Mouse (Mus musculus) neural tube, embryonic 12.5 days (tissue): Measurements from ENCODE around the gene Gm3558. TPM values are rescaled to one million over a fixed set of nuclear protein-coding genes. Genes with fewer than 3 reads are reported as not detected.
"Not testable (repeated sequence)": the region's sequence is repeated elsewhere in the genome, so short reads cannot be mapped to it uniquely, and the experiment has no call there.

Source experiments
- ATAC-seq: fragments of 200-750 bp; cut with Nextera tagmentation; 2 replicates; pipeline ENCODE4 v1.8.0; 2017; ENCODE audit warnings: low read depth, mild to moderate bottlenecking, moderate TSS enrichment, moderate library complexity; ENCODE audit not compliant: low FRiP score
- H3K27ac ChIP-seq: fragments of 300-500 bp; sonication (generic); 2 replicates; pipeline ENCODE4 v1.5.1; 2016
- H3K27me3 ChIP-seq: fragments of 300-500 bp; sonication (generic); replicated peaks from 2 replicates; pipeline ENCODE4 v1.6.1; 2016; ENCODE audit warnings: mild to moderate bottlenecking
- H3K36me3 ChIP-seq: fragments of 300-500 bp; sonication (generic); 2 replicates; pipeline ENCODE4 v1.6.1; 2016; ENCODE audit warnings: mild to moderate bottlenecking
- H3K4me1 ChIP-seq: fragments of 300-500 bp; sonication (generic); 2 replicates; pipeline ENCODE4 v1.6.1; 2016
- H3K4me2 ChIP-seq: fragments of 300-500 bp; sonication (generic); replicated peaks from 2 replicates; pipeline ENCODE4 v1.6.1; 2016; ENCODE audit warnings: mild to moderate bottlenecking
- H3K4me3 ChIP-seq: fragments of 300-500 bp; sonication (generic); 2 replicates; pipeline ENCODE4 v1.5.1; 2016
- H3K9ac ChIP-seq: fragments of 300-500 bp; sonication (generic); 2 replicates; pipeline ENCODE4 v1.6.1; 2016; ENCODE audit warnings: mild to moderate bottlenecking
- H3K9me3 ChIP-seq: fragments of 300-500 bp; sonication (generic); 2 replicates; pipeline ENCODE4 v1.6.1; 2016; ENCODE audit warnings: mild to moderate bottlenecking
- WGBS: fragments of 180-500 bp; shearing (Covaris S2); methylation state at CpG from one replicate; pipeline ENCODE4 v1.1.7; 2016; 5-methylcytosine and 5-hydroxymethylcytosine counted together
- polyA plus RNA-seq: library from polyadenylated mRNA; unstranded; fragments of >200 nt; fragmentation: Nextera tagmentation; extraction: Ambion mirVana; gene quantifications from 2 replicates; pipeline ENCODE4 v1.2.1, GENCODE M21; 2016

The Gm3558 gene
- 1.9 and 2.7 TPM in 2 replicates for polyA plus RNA-seq

- not testable (repeated sequence) for H3K36me3 ChIP-seq, H3K9me3 ChIP-seq, H3K4me1 ChIP-seq, H3K27ac ChIP-seq, ATAC-seq, H3K27me3 ChIP-seq
- 0 out of 2 replicates have a peak within 1 kb of the TSS, but pooled peaks have one; percentile 21 for H3K9ac ChIP-seq
- H3K4me3 ChIP-seq = peak within 1 kb of the TSS; percentile 45
- peak within 1 kb of the TSS; percentile 66 for H3K4me2 ChIP-seq
- 0% methylated on average over 1 of the region's 34 CpGs for WGBS
Observed at GRCm38 (mm10) chr14:7568382-7568781, at the start of gene Gm3558. Gene Gm3558, minus strand, starts transcription at chr14:7568566.

- H3K9ac ChIP-seq, H3K36me3 ChIP-seq, H3K4me1 ChIP-seq, H3K9me3 ChIP-seq, H3K27me3 ChIP-seq, H3K27ac ChIP-seq, H3K4me2 ChIP-seq, H3K4me3 ChIP-seq, ATAC-seq: not testable (repeated sequence)
- no CpG with 5 or more reads among the region's 2 CpGs for WGBS
Observed at GRCm38 (mm10) chr14:7595492-7595891, 27.1 kb upstream of the Gm3558 start, which contains the start of gene Gm10338. Gene Gm10338, minus strand, starts transcription at chr14:7595592.

GRCm38 (mm10) chr14:7567890-7568289 lies 476 bp downstream of the Gm3558 start:
- ATAC-seq, H3K36me3 ChIP-seq, H3K27me3 ChIP-seq, H3K9me3 ChIP-seq, H3K27ac ChIP-seq, H3K4me1 ChIP-seq: not testable (repeated sequence)
- H3K9ac ChIP-seq = 0 out of 2 replicates have a peak overlapping the region, but pooled peaks have one; percentile 21
- H3K4me3 ChIP-seq = peak overlapping the region; percentile 45
- H3K4me2 ChIP-seq = peak overlapping the region; percentile 66
- WGBS = 1% methylated on average over 19 of the region's 27 CpGs

GRCm38 (mm10) chr14:7567266-7567665 lies 1.1 kb downstream of the Gm3558 start:
- 4% methylated on average over 8 of the region's 9 CpGs for WGBS
- not testable (repeated sequence) for H3K4me3 ChIP-seq, ATAC-seq

More at GRCm38 (mm10) chr14:7567266-7567665, 1.1 kb downstream of the Gm3558 start:
- not testable (repeated sequence) for H3K27ac ChIP-seq, H3K4me2 ChIP-seq, H3K27me3 ChIP-seq, H3K9me3 ChIP-seq, H3K4me1 ChIP-seq, H3K36me3 ChIP-seq, H3K9ac ChIP-seq

Other genes with a start within 250 kb of the Gm3558 start
- not detected in 2 replicates for gene Gm5797, start 236.2 kb downstream of the Gm3558 start, polyA plus RNA-seq
- not detected in 2 replicates for gene Gm8374, start 203.4 kb downstream of the Gm3558 start, polyA plus RNA-seq
- 0.23 TPM in 1 of 2 replicates, not detected in the other for gene Gm3755, start 117.6 kb downstream of the Gm3558 start, polyA plus RNA-seq
- gene Gm3752, start 84.8 kb downstream of the Gm3558 start, polyA plus RNA-seq = 3.9 and 4.1 TPM in 2 replicates
- not detected in 2 replicates for gene Gm10338, start 27.0 kb upstream of the Gm3558 start, polyA plus RNA-seq
- gene Gm10128, start 75.4 kb upstream of the Gm3558 start, polyA plus RNA-seq = not detected in 2 replicates
- gene Gm26661, start 223.0 kb upstream of the Gm3558 start, polyA plus RNA-seq = not detected in 2 replicates
- 16.2 and 16.8 TPM in 2 replicates for gene Flnb, start 249.4 kb upstream of the Gm3558 start, polyA plus RNA-seq